Mouse (Mus musculus) heart, adult 2 months (tissue): ENCODE data around the gene Prkar2b.

Source experiments
- EP300 ChIP-seq: fragments of 200-500 bp; IDR thresholded peaks from 2 replicates; pipeline ENCODE4 v1.6.1; 2011; ENCODE audit warnings: low read depth, low read length, control low read depth; ENCODE audit not compliant: insufficient read depth
- POLR2A ChIP-seq: fragments of 200-500 bp; IDR thresholded peaks from 2 replicates; pipeline ENCODE4 v1.6.1; 2011; ENCODE audit warnings: mild to moderate bottlenecking, low read depth, low read length, control low read depth; ENCODE audit not compliant: insufficient read depth

GRCm38 (mm10) chr12:31986463-31986862 is 74.6 kb downstream of the Prkar2b start:
- TF ChIP-seq EP300, result no peak
- no peak for TF ChIP-seq POLR2A
